Mouse (Mus musculus) ES-E14 (cell line): ENCODE results near the gene Pax3.

Experiments used
- CHD2 ChIP-seq: IDR thresholded peaks from 2 replicates; pipeline ENCODE4 v1.6.1; 2014; ENCODE audit warnings: mild to moderate bottlenecking, low read depth, low read length, inconsistent platforms
- HCFC1 ChIP-seq: IDR thresholded peaks from 2 replicates; pipeline ENCODE4 v1.6.1; 2012; ENCODE audit warnings: low read length, inconsistent platforms, borderline replicate concordance; ENCODE audit not compliant: insufficient read depth
- ZC3H11A ChIP-seq: IDR thresholded peaks from 2 replicates; pipeline ENCODE4 v1.6.1; 2012; ENCODE audit warnings: low read depth, mild to moderate bottlenecking, inconsistent platforms, low read length, borderline replicate concordance

DNA sequence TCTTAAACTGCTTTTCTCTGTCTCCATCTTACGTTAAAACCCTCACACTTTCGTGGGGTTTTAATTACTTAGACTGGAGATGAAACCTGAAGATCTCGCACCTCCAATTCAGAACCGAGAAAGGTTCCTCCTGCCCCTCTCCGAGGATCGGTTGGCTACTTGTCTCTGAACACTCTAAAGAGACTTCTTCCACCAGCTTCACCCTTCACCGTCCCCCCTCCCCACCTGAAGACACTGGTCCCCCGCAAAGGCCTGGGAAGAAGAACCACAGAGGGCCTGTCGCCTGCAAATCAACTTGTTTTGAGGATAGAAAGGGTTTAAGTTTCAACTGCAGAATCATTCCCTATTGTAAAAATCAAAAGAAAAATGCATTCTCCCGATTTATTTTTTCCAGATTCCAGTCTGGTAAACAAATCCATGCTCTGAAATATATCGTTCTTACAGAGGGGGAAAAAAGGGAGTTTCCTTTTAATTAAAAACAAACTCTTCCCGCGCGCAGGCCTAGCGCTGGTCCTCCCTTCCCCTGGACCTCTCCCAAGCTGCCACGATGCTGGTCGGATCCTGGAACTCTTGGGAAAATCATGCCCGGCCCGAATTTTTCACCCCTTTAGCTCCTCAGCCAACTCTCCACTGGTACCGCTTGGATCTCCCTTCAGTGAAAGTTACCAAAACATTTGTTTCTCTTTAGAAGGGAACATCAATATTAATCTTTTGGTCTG lies 4.0 kb downstream of the Pax3 start:
- TF ChIP-seq HCFC1 (no peak), ZC3H11A (no peak), CHD2 (no peak)
